Mouse (Mus musculus) stomach, postnatal 0 days (tissue): ENCODE measurements at regions not wholly inside any gene's neighbourhood (a gene's known extent, or its start where the extent isn't known, plus 50 kb on each side); places are given as distances from the start of the nearest gene placed in this dataset.

ENCODE experiments used
- CTCF ChIP-seq: IDR thresholded peaks from 2 replicates; pipeline ENCODE4 v1.5.1; 2016; ENCODE audit warnings: antibody characterized with exemption, low read depth, mild to moderate bottlenecking, moderate library complexity
- EP300 ChIP-seq: optimal IDR thresholded peaks from 2 replicates; pipeline ENCODE3; 2016; ENCODE audit warnings: antibody characterized with exemption

- TF ChIP-seq CTCF (no peak), EP300 (no peak)
Measured at GRCm38 (mm10) chr16:42649767-42650166, 225.9 kb upstream of the Zbtb20 start.
